Mouse (Mus musculus): Measurements from ENCODE around the gene Ostf1.

DNA sequence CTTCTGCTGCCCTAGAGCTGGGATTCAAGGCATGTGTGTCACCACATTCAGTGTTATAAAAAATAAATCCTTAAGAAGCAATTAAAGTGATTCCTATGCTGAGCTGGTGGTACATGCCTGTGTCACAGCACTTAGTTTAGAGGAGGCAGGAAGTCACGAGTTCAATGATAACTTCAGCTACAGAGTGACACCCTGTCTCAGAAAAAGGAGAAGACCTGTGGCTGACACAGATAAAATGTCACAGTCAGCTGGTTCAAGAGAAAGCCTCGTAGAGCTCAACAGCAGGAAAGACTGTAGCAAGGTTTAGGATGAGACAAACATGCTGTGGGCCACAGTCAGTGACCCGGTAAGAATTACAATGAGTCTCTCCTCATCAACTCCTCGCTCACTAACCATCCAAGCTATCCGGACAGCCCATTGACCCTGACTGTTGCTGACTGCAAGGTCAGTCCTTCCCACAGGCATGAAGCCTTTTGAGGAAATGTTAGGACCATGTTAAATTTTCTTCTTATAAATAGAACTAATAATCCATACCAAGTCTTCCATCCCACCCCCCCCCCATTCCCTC is 15.3 kb upstream of the Ostf1 start:
- TF ChIP-seq POLR2A (IDR thresholded peaks at IDR 0.05; ENCODE audit: control insufficient read depth, extremely low read depth, insufficient read depth, low read length, poor library complexity) (no peak), CTCF (IDR thresholded peaks at IDR 0.05; ENCODE audit: borderline replicate concordance, control insufficient read depth, extremely low read depth, insufficient read depth, low read length, poor library complexity) (no peak)
